Mouse (Mus musculus): Measurements from ENCODE around the gene Dhrs3.

GRCm38 (mm10) chr4:144975505-144975904 lies 82.9 kb downstream of the Dhrs3 start:
- TF ChIP-seq POLR2A (IDR thresholded peaks at IDR 0.05; ENCODE audit: low read depth, low read length) (no peak), CTCF (conservative IDR thresholded peaks at IDR 0.05; ENCODE audit: insufficient read depth, insufficient read length, low read depth, low read length) (no peak)
